Mouse (Mus musculus): ENCODE data around the gene Grm5.

GRCm38 (mm10) chr7:87975041-87975440 is 391.1 kb downstream of the Grm5 start:
- TF ChIP-seq CTCF (IDR thresholded peaks at IDR 0.05; ENCODE audit: borderline replicate concordance, control insufficient read depth, extremely low read depth, insufficient read depth, low read length, poor library complexity): no peak
- TF ChIP-seq POLR2A (IDR thresholded peaks at IDR 0.05; ENCODE audit: control insufficient read depth, extremely low read depth, insufficient read depth, low read length, poor library complexity): no peak

Data from thymus, adult 2 months (tissue).